ENCODE assay signal across 8 mouse cellular contexts in genomic region chr16:94143325-94143724, GRCm38 (mm10). TPM values are rescaled to one million over a fixed set of nuclear protein-coding genes. Genes with fewer than 3 reads are reported as not detected.
A peak's percentile ranks its signal among the peaks of the same experiment; 100 is the strongest.
DNase-seq lines count a peak whose midpoint lies in the region; ATAC-seq lines count a peak whose summit lies in the region.

No protein-coding gene starts in this region.

- no peak for DNase-seq in heart, postnatal 36 days
- DNase-seq in Muller cell, postnatal 12 days (ENCODE audit: inconsistent ontology term) = peak; percentile 41
- DNase-seq in kidney, postnatal 4 days = peak; percentile 42 to 59
- no peak for DNase-seq in liver
- DNase-seq in left cerebral cortex, adult 9 months (ENCODE audit: low spot score in 2 of 2) = no peak

- peak; percentile 65 for ATAC-seq in heart, embryonic 16.5 days (replicated peaks; ENCODE audit: extremely low read depth, insufficient read depth, low FRiP score)
- ATAC-seq in embryonic facial prominence, embryonic 12.5 days (ENCODE audit: insufficient number of reproducible peaks, insufficient read depth, low FRiP score, low TSS enrichment) = no peak; the same call in 1 of the 2 replicates
- ATAC-seq in inflammation-experienced regulatory T-cells, adult 6 months = no peak

- WGBS in heart, embryonic 16.5 days = 21% methylated on average over 10 of the region's 10 CpGs
- 18% methylated on average over 10 of the region's 10 CpGs for WGBS in embryonic facial prominence, embryonic 12.5 days

- H3K27me3 ChIP-seq in heart, embryonic 16.5 days (ENCODE audit: control insufficient read depth, insufficient read depth, low read length) = no peaks in the 10 kb centered on the region; the same call in 1 of the 2 replicates
- H3K27me3 ChIP-seq in embryonic facial prominence, embryonic 12.5 days = no peaks in the 10 kb centered on the region; the same call in 1 of the 2 replicates

- intact Hi-C loops in heart, postnatal 36 days (cut with DNase I) = no loop called here

- no peak overlapping the region for H3K27ac ChIP-seq in heart, embryonic 16.5 days (ENCODE audit: low read length)
- 0 out of 2 replicates have a peak overlapping the region, but pooled peaks have one; percentile 23 for H3K27ac ChIP-seq in embryonic facial prominence, embryonic 12.5 days

- peak overlapping the region; percentile 8; the same call in 1 of the 2 replicates for H3K4me2 ChIP-seq in heart, embryonic 16.5 days (ENCODE audit: low read depth, low read length)
- peak overlapping the region; percentile 26 for H3K4me2 ChIP-seq in embryonic facial prominence, embryonic 12.5 days (replicated peaks)

- H3K4me3 ChIP-seq in heart, embryonic 16.5 days (ENCODE audit: low read length) = no peak overlapping the region
- no peak overlapping the region for H3K4me3 ChIP-seq in embryonic facial prominence, embryonic 12.5 days

- no peaks in the 10 kb centered on the region for H3K9me3 ChIP-seq in heart, embryonic 16.5 days (replicated peaks; ENCODE audit: control insufficient read depth, low read length)
- H3K9me3 ChIP-seq in embryonic facial prominence, embryonic 12.5 days = no peaks in the 10 kb centered on the region

- peaks cover 5% of the 10 kb centered on the region; the same call in 1 of the 2 replicates for H3K4me1 ChIP-seq in heart, embryonic 16.5 days (ENCODE audit: control insufficient read depth, insufficient read depth, low read length)
- peaks cover 37% of the 10 kb centered on the region for H3K4me1 ChIP-seq in embryonic facial prominence, embryonic 12.5 days

- H3K36me3 ChIP-seq in heart, embryonic 16.5 days (ENCODE audit: control insufficient read depth, insufficient read depth) = peaks cover 2% of the 10 kb centered on the region; the same call in 1 of the 2 replicates
- H3K36me3 ChIP-seq in embryonic facial prominence, embryonic 12.5 days = no peaks in the 10 kb centered on the region

- H3K9ac ChIP-seq in heart, embryonic 16.5 days (ENCODE audit: low read length) = no peak overlapping the region
- no peak overlapping the region for H3K9ac ChIP-seq in embryonic facial prominence, embryonic 12.5 days

RNA-seq across cellular contexts. Expression of gene Sim2, which starts 58.6 kb away (rescaled TPM):
- polyA plus RNA-seq in heart, embryonic 16.5 days (2015; fragmentation: Nextera tagmentation; extraction: Ambion mirVana) = 0.04 and 0.14 TPM in 2 replicates
- not detected for total RNA-seq in heart, postnatal 36 days (2021)
- 4.3 and 5.0 TPM in 2 replicates for polyA plus RNA-seq in embryonic facial prominence, embryonic 12.5 days (2016; fragmentation: Nextera tagmentation; extraction: Ambion mirVana)
- polyA plus RNA-seq in inflammation-experienced regulatory T-cells, adult 6 months (2017; shearing (Covaris generic)) = not detected

Comparison
In these comparisons a context has a peak if more than half of its experiments do, and no peak if none do; other contexts are left out.
1. DNase-seq: peak in Muller cell, postnatal 12 days (single experiment) and kidney, postnatal 4 days (2 of 2); none in heart, postnatal 36 days (0 of 2), liver (single experiment) and left cerebral cortex, adult 9 months (0 of 2).